Mouse (Mus musculus): ENCODE measurements around the gene Zmynd11. TPM values are rescaled to one million over a fixed set of nuclear protein-coding genes. Genes with fewer than 3 reads are reported as not detected.

The Zmynd11 gene
- 51.9 and 54.9 TPM in 2 replicates for polyA plus RNA-seq (2012; rRNA removed)

GRCm38 (mm10) chr13:9764646-9765536 is at the start of gene Zmynd11:
Gene Zmynd11 (minus strand): TSS chr13:9765330.

